Mouse (Mus musculus): ENCODE results near the gene Ptgir. TPM values are rescaled to one million over a fixed set of nuclear protein-coding genes. Genes with fewer than 3 reads are reported as not detected.

Ptgir gene
- polyA plus RNA-seq, 1 experiment from 2014 or later = 2.3 TPM

DNA sequence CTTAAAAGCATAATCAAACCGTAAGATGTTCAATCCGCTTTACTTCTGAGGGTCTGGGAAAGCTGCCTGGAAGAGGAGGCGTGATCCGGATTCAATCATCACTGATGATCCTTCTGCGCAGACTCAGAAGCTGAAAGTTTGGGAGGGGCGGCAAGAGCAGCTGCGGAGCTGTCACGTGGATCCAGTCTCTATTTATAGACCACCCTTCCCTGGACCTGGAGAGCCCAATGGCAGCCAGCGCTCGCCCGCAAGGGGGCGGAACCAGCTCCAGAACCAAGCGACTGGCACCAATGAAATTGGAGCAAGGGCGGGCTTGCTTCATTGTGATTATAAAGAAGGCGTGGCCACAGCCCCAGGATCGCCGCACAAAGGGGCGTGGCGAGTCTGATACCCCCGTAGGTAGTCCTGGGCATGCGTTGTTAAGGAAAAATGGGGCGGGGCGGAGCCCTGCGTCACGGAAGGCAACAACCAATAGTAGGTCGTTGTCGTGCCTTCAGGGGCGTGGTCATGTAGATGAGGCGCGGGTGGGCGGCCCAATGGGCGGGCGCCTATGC lies 31.5 kb upstream of the Ptgir start:
- peak; percentile 96 for ATAC-seq (replicated peaks; ENCODE audit: low FRiP score, low TSS enrichment, low read depth)
- under 1% methylated on average over 33 of the region's 33 CpGs for WGBS

DNA sequence AGATGAGACGGTGACA lies 31.2 kb upstream of the Ptgir start, which contains the start of gene Dact3:
Gene Dact3 (plus strand): TSS at position 8 of the 16 bp plus-strand sequence.
- Histone ChIP-seq H3K4me2 (ENCODE audit: low read length) (peak within 1 kb of the TSS; percentile 72), H3K4me1 (replicated peaks; ENCODE audit: control insufficient read depth, insufficient read depth, low read length) (peaks cover 9% of the 10 kb centered on the region; the same call in 1 of the 2 replicates), H3K4me3 (ENCODE audit: low read depth, low read length) (peak within 1 kb of the TSS; percentile 80), H3K27ac (ENCODE audit: low read depth) (peak within 1 kb of the TSS; percentile 84), H3K27me3 (replicated peaks; ENCODE audit: control insufficient read depth, insufficient read depth, low read length) (no peaks in the 10 kb centered on the region), H3K9me3 (ENCODE audit: control insufficient read depth, low read length) (no peaks in the 10 kb centered on the region), H3K9ac (ENCODE audit: low read length) (peak within 1 kb of the TSS; percentile 74), H3K36me3 (ENCODE audit: control insufficient read depth, insufficient read depth, low read length) (peaks cover 16% of the 10 kb centered on the region)
- ATAC-seq (replicated peaks; ENCODE audit: low FRiP score, low TSS enrichment, low read depth) = no peak
- no peak for DNase-seq (ENCODE audit: low spot score)
- whole genome bisulfite sequencing = 0% methylated on average over 1 of the region's 1 CpGs

More for the DNA sequence above, 31.5 kb upstream of the Ptgir start:
- Histone ChIP-seq H3K4me3 (ENCODE audit: low read depth, low read length) (peak overlapping the region; percentile 80), H3K4me1 (replicated peaks; ENCODE audit: control insufficient read depth, insufficient read depth, low read length) (peaks cover 7% of the 10 kb centered on the region; the same call in 1 of the 2 replicates), H3K27me3 (replicated peaks; ENCODE audit: control insufficient read depth, insufficient read depth, low read length) (no peaks in the 10 kb centered on the region), H3K9me3 (ENCODE audit: control insufficient read depth, low read length) (no peaks in the 10 kb centered on the region), H3K36me3 (ENCODE audit: control insufficient read depth, insufficient read depth, low read length) (peaks cover 16% of the 10 kb centered on the region), H3K9ac (ENCODE audit: low read length) (peak overlapping the region; percentile 29; the same call in 1 of the 2 replicates), H3K27ac (ENCODE audit: low read depth) (peak overlapping the region; percentile 84), H3K4me2 (ENCODE audit: low read length) (peak overlapping the region; percentile 72)
- peak; percentile 98 for DNase-seq (ENCODE audit: low spot score)

DNA sequence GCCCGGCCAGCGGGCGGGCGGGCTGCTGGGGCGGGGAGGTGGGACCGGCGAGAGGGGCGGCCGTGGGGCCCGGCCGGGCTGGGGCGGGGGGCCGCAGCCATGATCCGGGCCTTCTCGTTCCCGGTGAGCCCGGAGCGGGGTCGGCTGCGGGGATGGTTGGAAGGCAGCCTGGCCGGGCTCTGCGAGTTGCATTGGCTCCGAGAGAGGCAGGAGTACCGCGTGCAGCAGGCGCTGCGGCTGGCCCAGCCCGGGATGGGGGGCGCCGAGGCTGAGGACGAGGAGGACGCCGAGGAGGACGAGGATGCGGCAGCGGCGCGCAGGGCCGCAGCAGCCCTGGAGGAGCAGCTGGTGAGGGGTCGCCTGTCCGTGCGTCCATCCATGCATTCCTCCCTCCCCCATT lies 31.0 kb upstream of the Ptgir start:
- no peaks in the 10 kb centered on the region for H3K9me3 ChIP-seq (ENCODE audit: control insufficient read depth, low read length)

DNA sequence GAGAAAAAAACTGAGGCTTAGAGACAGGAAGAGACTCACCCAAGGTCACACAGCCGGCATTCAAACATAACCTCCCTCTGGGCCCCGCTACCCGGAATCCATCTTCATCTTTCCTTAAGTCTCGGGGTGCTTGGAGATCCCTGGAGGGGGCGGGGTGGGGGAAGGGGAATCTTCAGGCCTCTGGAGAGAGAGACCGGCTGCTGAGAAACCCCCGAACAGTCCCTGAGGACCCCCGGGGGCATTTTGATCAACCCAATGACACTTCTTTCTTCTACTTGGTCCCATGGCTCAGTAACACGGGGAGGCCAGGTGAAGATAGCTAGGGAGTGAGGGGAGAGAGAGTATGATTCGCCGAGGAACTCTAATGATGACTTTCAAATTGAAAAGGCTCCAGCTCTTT lies 30.3 kb upstream of the Ptgir start:
- no peak for DNase-seq (ENCODE audit: low spot score)

More for the DNA sequence above, 31.0 kb upstream of the Ptgir start:
- ATAC-seq (replicated peaks; ENCODE audit: low FRiP score, low TSS enrichment, low read depth) (peak; percentile 30; the same call in 1 of the 2 replicates), DNase-seq (ENCODE audit: low spot score) (no peak)
- H3K4me1 ChIP-seq (replicated peaks; ENCODE audit: control insufficient read depth, insufficient read depth, low read length) = peaks cover 11% of the 10 kb centered on the region; the same call in 1 of the 2 replicates
- peak overlapping the region; percentile 80 for H3K4me3 ChIP-seq (ENCODE audit: low read depth, low read length)
- H3K9ac ChIP-seq (ENCODE audit: low read length) = peak overlapping the region; percentile 74
- H3K27me3 ChIP-seq (replicated peaks; ENCODE audit: control insufficient read depth, insufficient read depth, low read length) = no peaks in the 10 kb centered on the region
- H3K4me2 ChIP-seq (ENCODE audit: low read length) = peak overlapping the region; percentile 72
- peak overlapping the region; percentile 77 for H3K27ac ChIP-seq (ENCODE audit: low read depth)
- under 1% methylated on average over 37 of the region's 42 CpGs for WGBS
- H3K36me3 ChIP-seq (ENCODE audit: control insufficient read depth, insufficient read depth, low read length) = peaks cover 16% of the 10 kb centered on the region

DNA sequence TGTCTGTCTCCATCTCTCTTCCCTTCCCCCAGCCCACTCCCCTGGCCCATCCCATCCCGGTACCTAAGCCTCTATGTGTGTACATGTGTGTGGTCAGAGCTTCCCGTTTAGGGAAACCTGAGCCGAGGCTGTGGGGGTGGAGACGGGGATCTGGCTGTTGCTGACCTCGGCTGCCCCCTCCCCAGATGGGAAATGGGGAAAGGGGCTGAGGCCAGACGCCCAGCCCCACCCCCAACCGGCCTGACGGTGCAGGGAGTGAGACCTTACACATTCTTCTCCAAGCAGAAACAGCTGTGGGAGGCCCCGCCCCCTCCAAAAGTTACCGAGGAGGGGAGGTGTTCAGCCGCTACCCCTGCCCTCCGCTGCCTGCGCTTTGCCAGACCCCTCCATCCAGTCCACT lies 29.7 kb upstream of the Ptgir start:
- ATAC-seq (replicated peaks; ENCODE audit: low FRiP score, low TSS enrichment, low read depth) = no peak
- peak overlapping the region; percentile 80 for H3K4me3 ChIP-seq (ENCODE audit: low read depth, low read length)
- peak overlapping the region; percentile 77 for H3K27ac ChIP-seq (ENCODE audit: low read depth)
- peaks cover 12% of the 10 kb centered on the region for H3K36me3 ChIP-seq (ENCODE audit: control insufficient read depth, insufficient read depth, low read length)
- DNase-seq (ENCODE audit: low spot score) = peak; percentile 76
- H3K27me3 ChIP-seq (replicated peaks; ENCODE audit: control insufficient read depth, insufficient read depth, low read length) = no peaks in the 10 kb centered on the region
- 2% methylated on average over 12 of the region's 13 CpGs for WGBS
- H3K4me1 ChIP-seq (replicated peaks; ENCODE audit: control insufficient read depth, insufficient read depth, low read length) = peaks cover 15% of the 10 kb centered on the region; the same call in 1 of the 2 replicates
- H3K9me3 ChIP-seq (ENCODE audit: control insufficient read depth, low read length) = no peaks in the 10 kb centered on the region
- peak overlapping the region; percentile 74 for H3K9ac ChIP-seq (ENCODE audit: low read length)
- H3K4me2 ChIP-seq (ENCODE audit: low read length) = peak overlapping the region; percentile 72

More for the DNA sequence above, 30.3 kb upstream of the Ptgir start:
- peaks cover 16% of the 10 kb centered on the region for H3K36me3 ChIP-seq (ENCODE audit: control insufficient read depth, insufficient read depth, low read length)
- peak overlapping the region; percentile 80 for H3K4me3 ChIP-seq (ENCODE audit: low read depth, low read length)
- ATAC-seq (replicated peaks; ENCODE audit: low FRiP score, low TSS enrichment, low read depth) = no peak
- peaks cover 15% of the 10 kb centered on the region; the same call in 1 of the 2 replicates for H3K4me1 ChIP-seq (replicated peaks; ENCODE audit: control insufficient read depth, insufficient read depth, low read length)
- peak overlapping the region; percentile 77 for H3K27ac ChIP-seq (ENCODE audit: low read depth)
- H3K4me2 ChIP-seq (ENCODE audit: low read length) = peak overlapping the region; percentile 72
- no peaks in the 10 kb centered on the region for H3K9me3 ChIP-seq (ENCODE audit: control insufficient read depth, low read length)
- peak overlapping the region; percentile 74 for H3K9ac ChIP-seq (ENCODE audit: low read length)
- H3K27me3 ChIP-seq (replicated peaks; ENCODE audit: control insufficient read depth, insufficient read depth, low read length) = no peaks in the 10 kb centered on the region
- WGBS = 10% methylated on average over 11 of the region's 11 CpGs

DNA sequence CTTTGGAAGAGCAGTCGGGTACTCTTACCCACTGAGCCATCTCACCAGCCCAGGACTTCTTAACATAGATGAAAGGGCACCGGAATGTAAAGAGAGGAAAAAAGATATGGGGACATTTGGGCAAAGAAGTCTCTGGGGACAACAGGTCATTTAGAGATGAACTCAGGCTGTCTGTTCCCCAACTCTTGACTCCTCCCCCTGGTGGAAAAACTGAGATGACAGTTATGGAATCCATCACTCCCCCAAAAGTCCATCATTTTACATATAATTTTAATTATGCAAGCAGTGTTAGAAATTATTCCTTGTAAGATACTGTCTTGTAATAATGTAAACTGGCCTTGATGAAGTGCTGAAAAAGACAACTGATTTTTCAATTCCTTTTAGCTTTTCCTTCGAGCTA lies 28.6 kb upstream of the Ptgir start:
- Histone ChIP-seq H3K27me3 (replicated peaks; ENCODE audit: control insufficient read depth, insufficient read depth, low read length) (no peaks in the 10 kb centered on the region), H3K9ac (ENCODE audit: low read length) (no peak overlapping the region), H3K36me3 (ENCODE audit: control insufficient read depth, insufficient read depth, low read length) (peaks cover 6% of the 10 kb centered on the region), H3K4me2 (ENCODE audit: low read length) (no peak overlapping the region), H3K4me3 (ENCODE audit: low read depth, low read length) (no peak overlapping the region), H3K27ac (ENCODE audit: low read depth) (no peak overlapping the region), H3K4me1 (replicated peaks; ENCODE audit: control insufficient read depth, insufficient read depth, low read length) (peaks cover 15% of the 10 kb centered on the region; the same call in 1 of the 2 replicates), H3K9me3 (ENCODE audit: control insufficient read depth, low read length) (no peaks in the 10 kb centered on the region)
- ATAC-seq (replicated peaks; ENCODE audit: low FRiP score, low TSS enrichment, low read depth) (no peak), DNase-seq (ENCODE audit: low spot score) (no peak)
- 88% methylated on average over 3 of the region's 3 CpGs for whole genome bisulfite sequencing

DNA sequence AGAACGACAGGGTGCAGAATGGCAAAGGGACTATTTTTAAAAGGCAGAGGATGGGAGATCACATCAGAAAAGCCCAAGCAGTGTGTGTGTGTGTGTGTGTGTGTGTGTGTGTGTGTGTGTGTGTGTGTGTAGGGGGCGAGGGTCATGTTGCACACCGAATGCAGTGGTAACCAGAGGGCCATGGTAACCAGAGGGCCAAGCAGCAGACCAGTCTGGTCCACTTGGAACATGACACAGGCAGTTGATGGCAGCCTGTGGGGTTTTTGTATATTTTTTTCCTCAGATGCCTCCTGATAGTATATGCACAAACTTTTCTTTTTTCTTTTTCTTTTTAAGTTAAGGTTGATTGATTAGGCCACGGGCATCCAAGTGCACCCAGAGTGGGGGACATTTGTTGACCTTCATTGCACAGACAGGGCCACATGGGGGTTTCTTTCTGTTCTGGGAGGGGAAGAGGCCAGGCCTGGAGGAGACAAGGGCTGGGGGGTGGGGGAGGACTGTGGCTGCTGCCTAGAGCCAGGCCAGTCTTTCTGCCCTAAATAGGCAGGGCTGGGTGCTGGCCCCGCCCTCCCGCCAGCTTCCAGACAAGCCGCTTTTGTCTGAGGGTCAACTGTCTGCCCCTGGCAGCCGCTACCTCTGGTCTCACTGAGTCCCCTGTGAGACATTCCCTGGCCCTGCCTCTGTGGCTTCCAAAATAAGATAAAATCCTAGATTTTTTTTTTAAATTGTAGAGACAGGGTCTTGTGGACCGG lies 26.3 kb upstream of the Ptgir start:
- Histone ChIP-seq H3K36me3 (ENCODE audit: control insufficient read depth, insufficient read depth, low read length) (peaks cover 18% of the 10 kb centered on the region), H3K9ac (ENCODE audit: low read length) (0 out of 2 replicates have a peak overlapping the region, but pooled peaks have one; percentile 2), H3K27me3 (replicated peaks; ENCODE audit: control insufficient read depth, insufficient read depth, low read length) (no peaks in the 10 kb centered on the region), H3K4me2 (ENCODE audit: low read length) (peak overlapping the region; percentile 15; the same call in 1 of the 2 replicates), H3K9me3 (ENCODE audit: control insufficient read depth, low read length) (peaks cover 3% of the 10 kb centered on the region), H3K4me3 (ENCODE audit: low read depth, low read length) (no peak overlapping the region), H3K4me1 (replicated peaks; ENCODE audit: control insufficient read depth, insufficient read depth, low read length) (peaks cover 15% of the 10 kb centered on the region; the same call in 1 of the 2 replicates), H3K27ac (ENCODE audit: low read depth) (peak overlapping the region; percentile 70)
- no peak for DNase-seq (ENCODE audit: low spot score)
- ATAC-seq (replicated peaks; ENCODE audit: low FRiP score, low TSS enrichment, low read depth) = 0 out of 2 replicates have a peak, but pooled peaks have one; percentile 11
- 25% methylated on average over 9 of the region's 9 CpGs for whole genome bisulfite sequencing

DNA sequence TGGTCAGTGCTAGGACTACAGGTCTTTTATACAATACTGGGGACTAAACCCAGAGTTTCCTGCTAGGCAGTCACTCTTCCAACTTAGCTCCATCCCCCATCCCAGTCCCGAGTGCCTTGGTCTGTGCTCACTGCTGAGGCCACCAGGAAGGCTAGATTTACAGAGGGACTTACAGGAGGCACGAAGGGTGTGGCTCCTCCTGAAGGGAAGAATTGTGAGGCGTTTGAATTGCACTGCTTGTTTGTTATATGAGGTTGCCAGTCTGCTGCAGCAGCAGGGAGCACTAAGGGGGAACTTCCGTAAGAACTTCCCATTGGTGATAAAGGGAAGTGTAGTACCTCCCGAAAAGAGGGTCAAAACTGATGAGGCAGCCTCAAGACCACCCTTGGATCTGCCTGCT lies 25.7 kb upstream of the Ptgir start:
- Histone ChIP-seq H3K4me2 (ENCODE audit: low read length) (peak overlapping the region; percentile 15; the same call in 1 of the 2 replicates), H3K36me3 (ENCODE audit: control insufficient read depth, insufficient read depth, low read length) (peaks cover 25% of the 10 kb centered on the region), H3K9me3 (ENCODE audit: control insufficient read depth, low read length) (peaks cover 9% of the 10 kb centered on the region), H3K9ac (ENCODE audit: low read length) (0 out of 2 replicates have a peak overlapping the region, but pooled peaks have one; percentile 2), H3K27ac (ENCODE audit: low read depth) (peak overlapping the region; percentile 70), H3K4me3 (ENCODE audit: low read depth, low read length) (no peak overlapping the region), H3K4me1 (replicated peaks; ENCODE audit: control insufficient read depth, insufficient read depth, low read length) (peaks cover 15% of the 10 kb centered on the region; the same call in 1 of the 2 replicates), H3K27me3 (replicated peaks; ENCODE audit: control insufficient read depth, insufficient read depth, low read length) (0 out of 2 replicates have a peak, but pooled peaks cover 2% of the 10 kb centered on the region)
- ATAC-seq (replicated peaks; ENCODE audit: low FRiP score, low TSS enrichment, low read depth) = no peak
- WGBS = 24% methylated on average over 5 of the region's 5 CpGs
- DNase-seq (ENCODE audit: low spot score) = no peak
